Mouse (Mus musculus): Measurements from ENCODE around the gene Kif5a.

DNA sequence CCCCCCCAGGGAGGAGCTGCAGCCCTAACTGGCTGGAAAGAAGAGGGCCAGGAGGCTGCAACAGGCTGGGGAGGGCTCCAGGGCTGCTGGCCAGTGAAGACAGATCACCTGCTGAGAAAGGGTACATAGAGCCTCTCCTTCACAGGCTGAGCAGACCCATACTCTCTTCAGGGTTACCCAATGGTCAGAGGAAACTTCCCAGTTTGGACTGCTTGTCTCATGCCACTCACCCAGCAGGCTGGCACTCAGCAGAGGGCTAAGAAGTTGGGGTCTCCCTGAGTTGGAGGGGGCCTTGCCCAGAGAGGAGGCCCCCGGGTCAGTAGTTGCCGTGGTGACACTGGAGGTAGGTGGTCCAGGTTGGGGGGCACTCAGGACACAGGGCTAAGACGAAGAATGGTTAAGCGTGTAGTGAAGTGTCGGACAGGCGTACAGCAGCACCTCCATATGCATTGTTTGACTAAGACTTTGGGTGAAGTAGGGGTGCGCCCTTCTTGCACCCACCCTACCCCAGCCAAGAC lies 21.0 kb upstream of the Kif5a start:
- TF ChIP-seq POLR2A (IDR thresholded peaks at IDR 0.05; ENCODE audit: borderline replicate concordance, insufficient read depth, low read length) = no peak
- TF ChIP-seq CTCF (IDR thresholded peaks at IDR 0.05; ENCODE audit: borderline replicate concordance, insufficient read depth, low read depth, low read length) = no peak

Measured in cerebellum, adult 2 months (tissue).